Mouse (Mus musculus) C2C12 (cell line): ENCODE results near the gene Arhgef2. TPM values are rescaled to one million over a fixed set of nuclear protein-coding genes. Genes with fewer than 3 reads are reported as not detected.

Experiments used
- H3K27me3 ChIP-seq: one replicate; pipeline ENCODE4 v1.6.1; 2011; ENCODE audit not compliant: control insufficient read depth, insufficient read depth, insufficient read length
- H3K36me3 ChIP-seq: one replicate; pipeline ENCODE4 v1.6.1; 2011; ENCODE audit not compliant: control insufficient read depth, insufficient read depth
- H3K4me3 ChIP-seq: one replicate; pipeline ENCODE4 v1.5.1; 2011; ENCODE audit warnings: mild to moderate bottlenecking, control low read depth; ENCODE audit not compliant: poor library complexity, insufficient read depth, severe bottlenecking
- H3K79me2 ChIP-seq: one replicate; pipeline ENCODE4 v1.6.1; 2011; ENCODE audit not compliant: control insufficient read depth, insufficient read depth
- H3K79me3 ChIP-seq: one replicate; pipeline ENCODE4 v1.6.1; 2011; ENCODE audit warnings: low read depth, control low read depth
- H3ac ChIP-seq: one replicate; pipeline ENCODE3; 2011; ENCODE audit warnings: low read depth; ENCODE audit not compliant: control insufficient read depth, insufficient read length
- CEBPB ChIP-seq: IDR thresholded peaks from one replicate; pipeline ENCODE4 v1.6.1; 2011; ENCODE audit warnings: low read depth, mild to moderate bottlenecking, control low read depth, moderate library complexity
- CTCF ChIP-seq: IDR thresholded peaks from one replicate; pipeline ENCODE4 v1.5.1; 2011; ENCODE audit not compliant: control insufficient read depth, insufficient read depth, insufficient read length
- FOSL1 ChIP-seq: IDR thresholded peaks from one replicate; pipeline ENCODE4 v1.8.0; 2011; ENCODE audit warnings: mild to moderate bottlenecking, low read length; ENCODE audit not compliant: poor library complexity, insufficient read depth, severe bottlenecking
- MAX ChIP-seq: IDR thresholded peaks from one replicate; pipeline ENCODE4 v1.6.1; 2011; ENCODE audit warnings: mild to moderate bottlenecking, control low read depth
- MYOD1 ChIP-seq: IDR thresholded peaks from one replicate; pipeline ENCODE4 v1.6.1; 2011; ENCODE audit warnings: low read depth; ENCODE audit not compliant: control insufficient read depth, insufficient read length
- MYOG ChIP-seq: IDR thresholded peaks from one replicate; pipeline ENCODE4 v1.6.1; 2011; ENCODE audit not compliant: control insufficient read depth, insufficient read length; ENCODE audit errors: extremely low read depth
- USF1 ChIP-seq: IDR thresholded peaks from one replicate; pipeline ENCODE4 v1.6.1; 2011; ENCODE audit warnings: low read depth, mild to moderate bottlenecking, control low read depth, moderate library complexity
- polyA plus RNA-seq: library from polyadenylated mRNA; unstranded; fragments of >200 nt; fragmentation: generic; extraction: Trizol; gene quantifications from one replicate; pipeline ENCODE4 v1.2.1, GENCODE M21; 2012; ENCODE audit warnings: missing spikeins

The Arhgef2 gene
- polyA plus RNA-seq, 1 experiment, result 88.3 TPM

GRCm38 (mm10) chr3:88603714-88604161 is 2.0 kb upstream of the Arhgef2 start:
- Histone ChIP-seq H3K4me3 (no peak overlapping the region), H3K36me3 (no peaks in the 10 kb centered on the region), H3ac (no peak overlapping the region), H3K79me2 (no peaks in the 10 kb centered on the region), H3K27me3 (no peaks in the 10 kb centered on the region), H3K79me3 (no peaks in the 10 kb centered on the region)
- peak; percentile 69 for TF ChIP-seq CTCF
- TF ChIP-seq USF1, result no peak

- TF ChIP-seq MAX (no peak), MYOD1 (no peak), FOSL1 (no peak), USF1 (no peak), CTCF (no peak), MYOG (no peak), CEBPB (no peak)
- H3K27me3 ChIP-seq, result no peaks in the 10 kb centered on the region
- H3K36me3 ChIP-seq, result no peaks in the 10 kb centered on the region
- H3K79me3 ChIP-seq, result no peaks in the 10 kb centered on the region
- H3K79me2 ChIP-seq, result no peaks in the 10 kb centered on the region
- H3K4me3 ChIP-seq, result no peak overlapping the region
- no peak overlapping the region for H3ac ChIP-seq
Observed at GRCm38 (mm10) chr3:88604863-88605262, 903 bp upstream of the Arhgef2 start.

- Histone ChIP-seq H3K36me3 (no peaks in the 10 kb centered on the region), H3K4me3 (peak overlapping the region; percentile 12), H3ac (peak overlapping the region; percentile 14), H3K79me3 (no peaks in the 10 kb centered on the region), H3K79me2 (no peaks in the 10 kb centered on the region), H3K27me3 (no peaks in the 10 kb centered on the region)
- TF ChIP-seq FOSL1 (no peak), CTCF (peak; percentile 85), MAX (no peak), CEBPB (no peak), MYOD1 (no peak), USF1 (peak; percentile 30)
Observed at GRCm38 (mm10) chr3:88607065-88607757, 1.4 kb downstream of the Arhgef2 start.

- no peaks in the 10 kb centered on the region for H3K79me2 ChIP-seq
Observed at GRCm38 (mm10) chr3:88607758-88608138, 2.0 kb downstream of the Arhgef2 start.

GRCm38 (mm10) chr3:88609066-88609465 is 3.3 kb downstream of the Arhgef2 start:
- Histone ChIP-seq H3K27me3 (no peaks in the 10 kb centered on the region), H3ac (peak overlapping the region; percentile 10), H3K79me2 (no peaks in the 10 kb centered on the region), H3K36me3 (no peaks in the 10 kb centered on the region), H3K4me3 (no peak overlapping the region), H3K79me3 (no peaks in the 10 kb centered on the region)
- TF ChIP-seq MAX (no peak), CTCF (no peak), MYOD1 (peak; percentile 63)

More at GRCm38 (mm10) chr3:88607758-88608138, 2.0 kb downstream of the Arhgef2 start:
- no peaks in the 10 kb centered on the region for H3K36me3 ChIP-seq
- H3K4me3 ChIP-seq, result no peak overlapping the region
- H3ac ChIP-seq, result peak overlapping the region; percentile 14
- no peaks in the 10 kb centered on the region for H3K79me3 ChIP-seq
- TF ChIP-seq CTCF, result no peak
- TF ChIP-seq MYOD1, result no peak
- TF ChIP-seq MYOG, result no peak
- no peak for TF ChIP-seq USF1
- no peak for TF ChIP-seq FOSL1
- no peaks in the 10 kb centered on the region for H3K27me3 ChIP-seq

GRCm38 (mm10) chr3:88614418-88614817 is 8.7 kb downstream of the Arhgef2 start:
- Histone ChIP-seq H3K27me3 (no peaks in the 10 kb centered on the region), H3K36me3 (no peaks in the 10 kb centered on the region), H3ac (no peak overlapping the region), H3K79me3 (peaks cover 2% of the 10 kb centered on the region), H3K4me3 (no peak overlapping the region), H3K79me2 (peaks cover 21% of the 10 kb centered on the region)
- TF ChIP-seq CTCF (no peak), USF1 (no peak), MYOG (no peak), MYOD1 (no peak), CEBPB (no peak), MAX (no peak), FOSL1 (no peak)
